Mouse (Mus musculus) kidney, adult 2 months (tissue): Measurements from ENCODE around the gene Frrs1l.

Experiments
- CTCF ChIP-seq: fragments of 200-500 bp; conservative IDR thresholded peaks from 2 replicates; pipeline ENCODE4 v1.5.1; 2011; ENCODE audit warnings: low read depth, mild to moderate bottlenecking, control low read depth, low read length, moderate library complexity, mixed read lengths; ENCODE audit not compliant: insufficient read depth, insufficient read length
- POLR2A ChIP-seq: fragments of 200-500 bp; IDR thresholded peaks from one replicate; pipeline ENCODE4 v1.6.1; 2011; ENCODE audit warnings: low read depth, low read length, control low read depth

- TF ChIP-seq CTCF (no peak), POLR2A (no peak)
Observed at GRCm38 (mm10) chr4:57003886-57004285, 13.7 kb upstream of the Frrs1l start.
